Mouse (Mus musculus): ENCODE results near the gene Rps12.
A peak's percentile ranks its signal among the peaks of the same experiment; 100 is the strongest.
"Not testable (repeated sequence)": the region's sequence is repeated elsewhere in the genome, so short reads cannot be mapped to it uniquely, and the experiment has no call there.

The Rps12 gene

DNA sequence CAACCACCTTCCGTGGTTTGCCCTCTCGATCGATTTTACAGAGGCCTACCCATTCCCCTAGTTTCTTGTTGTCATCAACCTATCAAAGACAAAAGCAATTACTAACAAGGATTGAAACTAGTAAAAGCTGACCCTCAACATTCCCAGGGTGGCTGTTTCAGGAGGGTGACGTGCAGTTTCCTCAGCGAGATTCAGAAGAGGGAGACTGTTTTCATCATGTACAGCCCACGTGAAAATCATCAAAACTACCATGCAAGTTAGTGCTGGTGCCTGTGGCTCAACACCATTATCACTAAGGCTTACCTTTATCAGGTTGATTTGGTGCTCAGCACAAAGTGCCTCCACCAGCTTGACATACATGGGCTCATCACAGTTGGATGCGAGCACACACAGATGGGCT is 1.5 kb downstream of the Rps12 start:
- not testable (repeated sequence) for DNase-seq (ENCODE audit: low read depth, low spot score)

GRCm38 (mm10) chr10:23784121-23784520 is 3.0 kb downstream of the Rps12 start:
- no peak for DNase-seq (ENCODE audit: low read depth, low spot score)

DNA sequence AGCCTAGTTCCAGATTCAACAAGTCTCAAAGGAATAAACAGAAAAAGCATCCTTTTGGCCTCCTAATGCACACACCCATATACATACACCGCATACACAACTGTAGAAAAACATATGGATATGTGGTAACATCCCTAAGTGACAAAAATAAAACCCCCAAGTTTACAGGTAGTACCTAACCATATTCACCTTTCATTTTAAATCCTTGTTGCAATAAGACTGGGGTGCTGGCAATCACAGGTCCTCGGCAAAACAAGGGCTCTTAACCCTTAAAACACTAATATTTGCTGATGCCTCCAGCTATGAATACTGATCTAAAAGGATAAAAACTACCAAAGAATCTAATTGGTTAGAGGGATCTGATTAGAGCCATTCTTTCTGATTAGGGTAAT is 3.6 kb downstream of the Rps12 start:
- no peak for DNase-seq (ENCODE audit: low read depth, low spot score)

- no peak for DNase-seq (ENCODE audit: low read depth, low spot score)
Measured at GRCm38 (mm10) chr10:23782855-23783492, 4.1 kb downstream of the Rps12 start.

GRCm38 (mm10) chr10:23781760-23782735 is 5.0 kb downstream of the Rps12 start:
- no peak for DNase-seq (ENCODE audit: low read depth, low spot score)

DNA sequence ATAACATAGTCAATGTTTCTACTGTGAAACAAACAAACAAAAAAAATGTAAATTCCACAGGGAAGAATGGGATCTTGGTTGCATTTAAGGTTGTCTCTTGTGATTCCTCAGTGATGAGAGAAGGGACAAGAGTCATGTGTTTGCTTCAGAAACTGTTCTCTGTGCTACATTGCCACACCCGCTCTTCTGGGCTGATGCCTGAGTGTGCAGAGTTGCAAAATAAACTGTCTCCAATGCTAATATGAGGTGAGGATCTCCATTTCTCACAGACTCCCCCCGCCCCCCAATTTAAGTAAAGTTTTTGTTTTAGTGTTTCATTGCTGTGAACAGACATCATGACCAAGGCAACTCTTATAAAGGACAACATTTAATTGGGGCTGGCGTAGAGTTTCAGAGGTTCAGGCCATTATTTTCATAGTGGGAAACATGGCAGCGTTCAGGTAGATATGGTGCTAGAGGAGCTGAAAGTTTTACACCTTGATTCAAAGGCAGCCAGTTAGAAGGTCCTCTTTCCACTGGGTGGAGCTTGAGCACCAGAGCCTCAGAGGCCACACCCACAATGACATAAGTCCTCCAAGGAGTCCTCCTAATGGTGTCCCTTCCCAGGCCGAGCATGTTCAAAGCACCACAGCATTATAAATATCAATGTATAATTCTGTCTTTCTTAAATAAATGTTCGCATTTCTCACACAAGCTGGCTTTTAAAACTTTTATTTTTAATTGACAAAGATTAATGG is 6.4 kb downstream of the Rps12 start:
- DNase-seq (ENCODE audit: low read depth, low spot score) = peak; percentile 17

DNA sequence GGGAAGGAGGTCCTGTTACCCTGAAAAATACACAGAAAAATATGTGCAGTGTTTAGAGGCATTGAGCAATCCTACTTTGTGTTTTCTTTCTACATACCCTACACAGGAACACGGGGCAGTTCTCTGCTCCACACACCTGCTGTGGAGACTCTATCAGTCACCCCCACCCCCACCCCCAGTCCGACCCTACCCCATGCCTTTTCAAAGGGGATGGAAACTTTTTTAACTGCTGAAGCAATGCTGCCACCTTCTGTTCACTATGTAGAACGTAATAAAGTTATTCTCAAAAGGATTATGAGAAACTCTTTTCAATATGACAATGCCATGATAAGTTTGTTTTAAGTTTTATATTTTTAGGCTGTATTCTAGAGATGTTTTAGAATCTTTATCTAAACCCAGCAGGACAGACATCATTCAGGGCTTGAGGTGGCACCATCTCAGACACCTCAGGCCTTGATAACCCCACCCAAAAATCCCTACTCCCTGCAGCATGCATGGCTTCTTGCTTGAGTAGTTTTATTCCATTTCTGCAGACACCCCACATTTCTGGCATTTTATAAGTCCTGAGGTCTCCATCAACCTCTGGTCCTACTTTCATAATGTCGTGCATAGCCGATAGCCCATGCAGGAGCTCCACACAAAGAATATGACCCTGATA is 9.7 kb downstream of the Rps12 start:
- no peak for DNase-seq (ENCODE audit: low read depth, low spot score)

- peak; percentile 44 for DNase-seq (ENCODE audit: low read depth, low spot score)
Measured at GRCm38 (mm10) chr10:23754166-23754565, 32.9 kb downstream of the Rps12 start.
